Mouse (Mus musculus) bone marrow macrophage, adult 2 months (primary cell): ENCODE data around the gene Fam160b1.

Experiments used
- CTCF ChIP-seq: IDR thresholded peaks from 2 replicates; pipeline ENCODE4 v1.5.1; 2012; ENCODE audit warnings: low read depth, mild to moderate bottlenecking, low read length, moderate library complexity
- POLR2A ChIP-seq: IDR thresholded peaks from 2 replicates; pipeline ENCODE4 v1.6.1; 2012; ENCODE audit warnings: mild to moderate bottlenecking, low read depth, low read length, borderline replicate concordance

DNA sequence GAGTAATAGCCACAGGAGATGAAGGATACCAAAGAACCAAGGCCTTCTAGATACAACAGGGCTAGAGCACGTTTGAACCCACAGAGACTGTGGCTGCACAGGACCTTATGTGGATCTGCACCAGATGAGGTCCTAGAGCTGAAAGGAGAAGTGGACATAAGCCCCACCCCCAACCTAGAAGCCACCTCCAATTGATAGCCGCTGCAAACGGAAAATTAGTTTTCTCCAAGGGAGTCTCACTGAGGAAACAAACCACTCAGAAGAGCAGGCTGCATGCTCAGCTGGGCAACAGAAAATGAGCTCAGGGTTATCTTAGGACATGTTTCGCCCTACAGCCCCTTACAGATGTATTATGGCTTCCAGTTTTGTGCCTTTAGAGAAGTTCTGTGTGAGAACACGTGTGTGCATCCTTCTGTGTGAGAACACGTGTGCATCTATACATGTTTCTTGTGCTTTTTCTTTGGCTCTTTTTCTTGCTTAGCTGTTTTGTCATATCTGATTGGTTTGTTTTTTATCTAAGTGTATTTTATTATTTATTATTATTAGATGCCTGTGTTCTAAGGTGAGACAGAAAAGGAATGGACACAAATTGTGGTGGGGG is 33.0 kb downstream of the Fam160b1 start:
- TF ChIP-seq POLR2A (no peak), CTCF (no peak)
